Mouse (Mus musculus) gastrocnemius, postnatal 4 days (tissue): ENCODE measurements around the gene Psen2. TPM values are rescaled to one million over a fixed set of nuclear protein-coding genes. Genes with fewer than 3 reads are reported as not detected.

Experiments used
- DNase-seq, 2 experiments: peaks; one replicate each; pipeline ENCODE4 v3.0.0; 2021 to 2022; ENCODE audit warnings: low spot score in 2 of 2, mixed read lengths in 2 of 2
- long read RNA-seq, 2 experiments: library from polyadenylated mRNA; stranded (forward); transcript quantifications; one replicate each; pipeline ENCODE4 v2.0.0; 2021
- total RNA-seq, 2 experiments: library from RNA; stranded (reverse); gene quantifications; 2 replicates each; pipeline ENCODE4 v1.2.3; 2021

The Psen2 gene
- total RNA-seq: 10 to 100 TPM; 13.6 to 13.8 TPM
- long read RNA-seq, experiment 1, transcript Psen2-205 (11 exons, 1,997 nt): major isoform, 6 of 13 reads
- long read RNA-seq, experiment 1, partial matches to known transcripts: 2 of 13 reads
- long read RNA-seq, experiment 1, other reads (novel, unspliced or antisense): 4 of 13 reads
- long read RNA-seq, experiment 2, partial matches to known transcripts: 3 of 11 reads
- long read RNA-seq, experiment 2, other reads (novel, unspliced or antisense): 3 of 11 reads

DNA sequence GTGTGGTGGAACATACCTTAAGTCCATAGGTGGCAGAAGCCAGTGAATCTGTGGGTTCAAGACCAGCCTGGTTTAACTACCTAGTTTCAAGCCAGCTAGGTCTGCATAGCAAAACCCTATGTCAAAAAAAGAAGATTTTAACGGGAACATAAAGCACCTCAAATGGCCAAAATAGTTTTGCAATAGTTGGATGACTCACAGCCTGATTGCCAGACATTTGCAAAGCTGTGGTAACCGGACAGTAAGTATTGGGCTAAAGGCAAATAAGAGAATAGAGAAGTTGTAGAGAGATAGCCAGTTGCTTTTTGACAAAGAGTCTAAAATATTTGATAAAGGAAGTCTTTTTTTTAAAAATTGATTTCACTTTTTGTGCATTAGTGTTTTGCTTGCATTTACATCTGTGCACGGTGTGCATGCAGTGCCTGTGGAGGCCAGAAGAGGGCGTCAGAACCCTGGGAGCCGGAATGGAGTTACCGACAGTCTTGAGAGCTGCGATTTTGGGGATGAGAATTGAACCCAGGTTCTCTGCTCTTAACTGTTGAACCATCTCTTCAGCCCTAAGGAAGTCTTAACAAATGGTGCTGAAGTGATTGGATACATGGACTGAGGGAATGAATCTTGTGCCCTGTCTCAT is at the start of gene Psen2:
Gene Psen2 (minus strand): TSS at position 75 of the 634 bp plus-strand sequence.
- no peak for DNase-seq

DNA sequence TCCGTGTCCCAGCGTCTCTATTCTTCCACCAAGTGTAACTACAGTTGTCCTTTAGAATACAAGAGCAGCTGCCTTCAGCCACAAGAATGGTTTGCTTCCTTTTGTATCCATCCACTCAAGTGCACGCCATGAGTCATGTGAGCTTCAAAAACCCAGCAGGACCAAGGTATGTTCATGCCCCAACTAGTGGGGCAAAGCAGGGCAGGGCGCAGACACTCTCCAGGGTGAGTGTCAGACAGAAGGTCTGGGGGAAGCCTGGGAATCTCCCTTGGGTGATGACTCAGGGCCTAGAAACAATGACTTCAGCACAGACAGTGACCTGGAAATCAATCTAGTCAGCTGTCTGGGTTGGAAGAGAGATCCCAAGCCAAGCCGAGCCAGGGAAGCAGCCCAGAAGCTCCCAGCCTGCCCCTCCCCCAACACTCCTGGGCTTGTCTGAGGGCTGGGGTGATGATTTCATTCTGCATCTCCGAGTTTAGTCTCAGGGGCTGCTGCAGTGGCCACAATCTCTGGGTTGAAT is 49.6 kb upstream of the Psen2 start:
- peak; percentile 69 to 81 for DNase-seq

DNA sequence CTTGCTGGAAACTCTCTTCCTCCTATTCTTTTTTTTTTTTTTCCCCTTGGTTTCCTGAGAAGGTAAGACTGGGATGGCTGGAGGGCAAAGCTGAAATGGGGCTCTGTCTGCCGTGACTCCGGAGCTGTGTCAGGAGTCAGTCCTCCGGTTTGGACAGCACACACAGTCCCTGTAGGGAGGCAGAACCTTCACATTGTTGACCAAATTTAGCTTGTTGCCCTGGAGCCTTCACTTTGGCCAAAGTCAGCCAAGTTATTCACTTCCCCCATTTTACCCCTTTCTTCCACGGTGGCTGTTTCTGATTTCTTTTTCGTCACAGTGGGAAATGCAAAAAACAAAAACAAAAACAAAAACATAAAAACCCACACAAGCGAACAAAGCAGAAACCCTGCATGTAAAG is 49.0 kb upstream of the Psen2 start:
- DNase-seq: no peak

DNA sequence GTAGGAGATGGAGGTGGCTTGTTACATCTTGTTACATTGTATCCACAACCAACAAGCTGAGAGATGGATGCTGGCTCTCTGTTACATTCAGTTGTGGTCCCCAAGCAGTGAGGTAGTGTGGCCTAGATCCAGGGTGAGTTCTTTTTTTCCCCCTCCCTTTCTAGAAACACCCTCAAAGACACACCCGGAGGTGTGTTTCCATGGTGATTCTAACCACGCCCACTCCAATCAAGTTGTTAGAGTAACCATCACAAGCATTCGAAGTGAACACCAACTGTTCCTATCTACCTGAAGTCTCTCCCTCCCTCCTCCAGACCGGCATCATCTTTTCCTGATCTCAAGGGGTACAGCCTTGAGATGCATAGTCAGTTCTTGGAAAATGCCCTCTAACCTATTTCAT is 45.7 kb upstream of the Psen2 start:
- DNase-seq: no peak

DNA sequence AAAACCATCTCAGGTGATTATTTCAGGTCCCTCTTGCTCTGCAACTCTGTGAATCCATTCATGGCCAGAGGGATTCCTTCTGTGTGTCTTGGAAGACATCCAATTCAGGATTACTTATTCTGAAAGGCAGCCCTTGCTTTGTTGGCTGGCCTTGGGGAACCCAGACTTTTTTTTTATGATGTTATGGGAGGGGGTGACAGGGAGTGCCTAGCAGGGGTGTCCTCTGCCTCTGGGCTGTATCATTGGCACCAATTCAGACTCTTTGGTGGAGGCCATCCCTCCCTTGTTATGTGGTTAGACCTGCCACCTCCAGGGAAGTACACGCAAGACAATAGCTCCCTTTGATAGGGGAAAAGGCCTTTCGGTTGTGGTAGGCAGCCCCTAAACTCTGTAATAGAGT is 44.4 kb upstream of the Psen2 start:
- no peak for DNase-seq

DNA sequence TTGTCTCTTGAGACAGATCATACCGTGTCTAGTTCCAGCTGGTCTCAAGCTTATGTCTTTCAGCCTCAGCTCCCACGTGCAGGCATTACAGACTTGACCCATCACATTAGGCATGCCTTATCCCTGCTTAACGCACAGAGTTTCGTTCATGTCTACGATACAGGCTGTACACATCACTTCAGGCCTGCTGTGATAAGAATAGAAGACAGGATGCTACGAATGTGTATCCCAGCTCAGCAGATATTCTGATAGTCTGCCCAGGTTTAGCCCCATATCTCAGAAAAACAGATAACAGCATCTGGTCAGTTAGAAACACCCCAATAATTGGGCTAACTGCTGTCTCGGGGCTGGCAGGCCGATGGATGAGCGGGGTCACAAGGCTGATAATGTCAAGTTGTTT is 43.7 kb upstream of the Psen2 start:
- DNase-seq: no peak

DNA sequence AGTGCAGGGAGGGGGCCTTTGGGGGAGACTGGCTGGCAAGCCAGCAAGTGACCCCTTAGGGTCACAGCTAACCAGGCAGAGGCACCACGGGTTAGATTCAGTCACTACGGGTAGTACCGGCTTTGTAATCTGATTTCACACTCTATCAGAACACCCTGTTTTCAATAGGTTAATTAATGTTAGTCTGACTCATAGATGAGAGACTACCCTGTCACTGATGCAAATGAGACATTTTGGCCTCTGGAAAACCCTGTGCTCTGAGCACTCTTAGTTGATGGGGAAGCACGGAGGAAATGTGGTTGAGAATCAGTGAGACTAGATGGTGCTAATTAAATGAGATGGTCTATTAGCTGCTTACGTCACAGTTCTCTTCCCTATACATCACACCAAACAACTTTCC is 40.4 kb upstream of the Psen2 start:
- DNase-seq: no peak

DNA sequence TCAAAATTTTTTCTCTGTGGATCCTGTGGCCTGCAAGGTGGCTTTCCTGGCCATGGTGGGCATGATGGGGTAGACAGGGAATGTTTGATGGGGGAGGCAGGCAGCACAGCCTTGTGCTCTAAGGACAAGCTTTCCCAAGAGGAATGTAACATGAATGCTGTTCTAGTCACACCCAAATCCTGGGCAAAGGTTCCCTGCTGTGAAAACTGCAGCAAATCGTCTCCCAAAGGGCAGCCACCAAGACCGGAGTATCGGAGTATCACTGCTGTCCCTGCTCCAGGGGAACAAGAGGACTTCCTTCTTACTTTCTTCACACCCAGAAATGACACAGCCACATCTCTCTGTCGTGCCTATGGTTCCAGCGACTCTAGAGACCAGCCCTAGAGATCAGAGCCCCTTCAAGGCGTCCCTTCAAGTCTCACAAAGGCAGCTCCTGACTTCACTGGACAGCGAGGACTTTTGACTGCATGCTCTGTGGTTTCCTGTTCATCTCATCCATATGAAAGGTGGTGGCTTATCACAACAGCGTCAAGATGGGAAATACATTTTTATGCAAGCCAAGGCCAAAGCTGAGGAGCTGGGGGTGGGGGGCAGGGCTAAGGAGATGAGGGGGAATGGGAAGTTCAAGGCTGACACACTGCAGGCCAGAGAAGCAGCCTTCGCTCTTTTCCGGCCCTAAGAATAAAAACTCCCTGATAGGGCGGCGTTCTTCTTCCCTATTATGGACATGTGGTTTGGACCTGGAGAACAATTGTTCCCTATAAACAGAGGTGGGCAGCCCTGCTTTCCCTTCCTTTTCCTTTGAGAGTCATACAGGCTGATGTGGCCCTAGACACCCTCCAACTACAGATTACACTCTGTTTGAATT is 39.2 kb upstream of the Psen2 start:
- no peak for DNase-seq

DNA sequence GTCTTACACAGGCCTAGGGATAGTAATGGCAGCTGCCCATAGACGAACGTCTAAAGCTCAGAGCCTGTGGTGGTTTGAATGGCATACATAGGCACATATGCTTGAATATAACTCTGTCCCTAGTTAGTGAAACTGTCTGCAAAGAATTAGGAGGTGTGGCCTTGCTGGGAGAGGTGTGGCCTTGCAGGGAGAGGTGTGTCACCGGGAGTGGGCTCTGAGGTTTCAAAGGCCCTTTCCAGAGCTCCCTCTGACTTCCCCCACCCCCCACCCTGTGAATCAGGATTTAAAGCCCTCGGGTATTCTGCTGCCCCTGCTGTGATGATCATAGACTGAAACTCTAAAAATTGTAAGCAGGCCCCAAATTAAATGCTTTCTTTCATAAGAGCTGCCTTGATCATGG is 37.8 kb upstream of the Psen2 start:
- no peak for DNase-seq

DNA sequence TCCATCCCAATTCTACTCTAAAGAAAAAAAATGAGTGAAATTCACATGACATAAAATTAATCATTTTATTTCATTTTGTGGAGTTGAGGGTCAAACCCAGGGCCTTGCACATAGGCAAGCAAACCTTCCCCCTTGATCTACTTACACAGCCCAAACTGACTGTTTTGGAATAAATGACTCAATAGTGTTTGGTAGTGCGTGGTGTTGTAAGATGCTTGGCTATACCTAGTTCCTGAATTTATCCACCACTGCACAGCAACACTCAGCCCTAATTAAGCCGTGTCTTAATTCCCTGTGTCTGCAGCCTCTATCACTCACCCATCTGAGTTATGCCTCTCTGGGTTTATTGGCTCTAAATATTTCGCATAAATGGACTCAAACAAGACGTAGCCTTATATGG is 37.1 kb upstream of the Psen2 start:
- no peak for DNase-seq

DNA sequence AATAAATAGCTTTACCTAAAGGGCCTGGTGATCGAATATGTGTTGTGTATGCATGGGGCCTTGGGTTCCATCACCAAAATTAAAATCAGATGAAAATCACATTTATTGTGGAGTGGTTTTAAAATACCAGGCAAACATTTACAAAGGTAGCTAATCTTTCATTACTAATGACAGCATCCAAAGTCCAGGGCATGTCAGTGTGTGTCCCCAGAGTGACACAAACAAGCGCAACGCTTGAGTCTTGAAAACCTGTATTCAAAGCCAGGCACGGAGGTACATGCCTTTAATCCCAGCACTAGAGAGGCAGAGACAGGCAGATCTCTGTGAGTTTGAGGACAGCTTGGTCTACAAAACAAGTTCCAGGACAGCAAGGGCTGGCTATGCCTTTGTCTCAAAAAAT is 36.5 kb upstream of the Psen2 start:
- no peak for DNase-seq

DNA sequence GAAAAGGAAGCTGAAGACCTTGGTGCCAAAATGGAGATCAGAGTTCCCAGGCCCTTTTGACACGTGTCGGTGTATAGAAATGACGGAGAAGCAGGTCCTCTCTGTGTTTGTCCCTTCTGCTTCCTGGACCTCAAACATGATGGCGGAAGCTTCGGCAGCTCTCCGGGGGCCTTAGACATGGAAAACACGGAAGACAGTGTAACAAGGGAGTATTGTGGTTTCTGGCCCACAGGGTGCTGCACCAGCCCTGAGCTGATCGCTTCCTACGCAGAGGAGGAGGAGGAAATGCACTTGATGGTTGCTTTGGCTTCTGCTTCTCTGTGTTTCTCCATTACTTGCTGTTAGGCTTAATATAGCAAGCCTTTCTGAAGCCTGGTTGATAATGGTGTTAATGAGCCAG is 32.9 kb upstream of the Psen2 start:
- no peak for DNase-seq

DNA sequence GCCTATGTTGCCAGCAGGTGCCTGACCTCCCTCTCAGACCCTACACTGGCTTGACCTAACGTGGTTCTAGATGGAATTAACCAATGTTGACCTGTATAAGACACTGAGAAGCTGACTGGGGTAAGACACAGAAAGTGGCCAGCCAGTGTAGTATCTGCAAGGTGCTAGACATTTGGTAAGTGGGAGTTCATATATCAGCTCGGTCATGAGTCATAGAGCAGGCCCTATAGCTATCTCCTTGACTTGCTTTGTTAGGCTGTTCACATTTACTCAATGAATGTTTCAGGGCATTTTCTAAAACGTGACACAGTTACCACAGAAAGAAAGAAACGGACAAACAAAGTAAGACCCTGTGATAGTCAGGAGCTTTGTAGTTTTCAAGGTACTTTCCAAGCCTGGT is 27.1 kb upstream of the Psen2 start:
- no peak for DNase-seq

DNA sequence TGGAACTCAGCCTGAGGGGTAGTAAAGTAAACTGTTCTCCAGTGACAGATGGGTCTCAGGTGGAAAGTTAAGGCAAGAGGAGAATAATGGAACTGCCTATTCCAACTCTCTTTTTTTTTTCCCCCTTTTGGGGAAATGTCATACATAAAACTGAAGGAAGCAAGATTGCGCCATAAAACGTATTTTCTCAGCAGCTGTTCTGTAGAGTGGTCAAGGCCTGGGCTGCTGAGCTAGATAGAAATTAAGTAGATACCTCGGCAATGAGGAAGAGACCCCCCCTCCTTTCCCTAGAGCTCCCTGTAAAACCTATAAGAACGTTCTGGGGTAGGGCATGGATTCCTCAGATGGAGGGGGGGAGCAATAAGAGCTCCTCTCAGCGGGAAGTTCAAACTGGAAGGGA is 26.6 kb upstream of the Psen2 start:
- no peak for DNase-seq

DNA sequence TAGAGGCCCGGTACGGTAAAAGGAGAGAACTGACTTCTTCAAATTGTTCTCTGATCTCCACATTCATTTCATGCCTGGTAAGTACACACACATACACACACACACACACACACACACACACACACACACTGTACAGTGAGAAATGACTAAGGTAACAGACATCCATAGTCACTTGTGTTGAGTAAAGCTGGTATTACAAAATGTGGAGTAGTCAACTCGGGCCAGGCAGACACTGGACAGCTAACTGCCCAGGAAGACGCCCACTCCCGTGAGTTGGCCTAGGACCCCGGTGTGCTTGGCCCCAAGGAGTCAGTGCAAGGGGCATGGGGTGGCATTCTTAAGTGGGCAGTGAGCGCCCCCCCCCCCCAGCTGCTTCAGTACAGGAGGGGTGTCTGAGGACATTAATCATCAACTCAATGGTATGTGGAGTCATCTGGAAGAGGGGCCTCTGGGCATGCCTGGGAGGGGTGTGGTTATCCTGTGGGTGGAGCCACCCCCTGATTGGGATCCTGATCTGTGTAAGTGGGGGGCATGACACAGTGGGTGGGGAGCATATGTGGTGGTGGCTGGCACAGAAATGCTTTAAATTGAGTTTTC is 25.7 kb upstream of the Psen2 start:
- DNase-seq: no peak

DNA sequence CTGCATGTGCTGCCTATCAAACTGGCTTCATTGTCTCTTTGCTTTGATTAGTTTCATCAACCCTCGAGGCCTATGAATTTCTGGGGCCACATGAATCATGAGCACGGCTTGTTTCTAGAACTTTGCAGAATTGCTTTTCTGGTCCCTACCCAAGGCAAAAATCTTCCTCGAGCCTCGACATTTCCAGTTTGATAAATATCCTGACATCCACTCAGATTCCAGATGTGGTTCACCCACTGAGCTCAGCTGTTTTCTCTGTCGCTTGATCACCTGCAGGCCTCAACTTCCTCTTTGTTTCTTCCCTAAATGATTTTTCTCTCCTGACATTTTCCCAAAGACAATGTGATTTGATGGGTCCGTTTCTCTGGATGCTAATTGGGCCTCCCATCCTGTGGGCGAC is 25.0 kb upstream of the Psen2 start:
- DNase-seq: no peak

DNA sequence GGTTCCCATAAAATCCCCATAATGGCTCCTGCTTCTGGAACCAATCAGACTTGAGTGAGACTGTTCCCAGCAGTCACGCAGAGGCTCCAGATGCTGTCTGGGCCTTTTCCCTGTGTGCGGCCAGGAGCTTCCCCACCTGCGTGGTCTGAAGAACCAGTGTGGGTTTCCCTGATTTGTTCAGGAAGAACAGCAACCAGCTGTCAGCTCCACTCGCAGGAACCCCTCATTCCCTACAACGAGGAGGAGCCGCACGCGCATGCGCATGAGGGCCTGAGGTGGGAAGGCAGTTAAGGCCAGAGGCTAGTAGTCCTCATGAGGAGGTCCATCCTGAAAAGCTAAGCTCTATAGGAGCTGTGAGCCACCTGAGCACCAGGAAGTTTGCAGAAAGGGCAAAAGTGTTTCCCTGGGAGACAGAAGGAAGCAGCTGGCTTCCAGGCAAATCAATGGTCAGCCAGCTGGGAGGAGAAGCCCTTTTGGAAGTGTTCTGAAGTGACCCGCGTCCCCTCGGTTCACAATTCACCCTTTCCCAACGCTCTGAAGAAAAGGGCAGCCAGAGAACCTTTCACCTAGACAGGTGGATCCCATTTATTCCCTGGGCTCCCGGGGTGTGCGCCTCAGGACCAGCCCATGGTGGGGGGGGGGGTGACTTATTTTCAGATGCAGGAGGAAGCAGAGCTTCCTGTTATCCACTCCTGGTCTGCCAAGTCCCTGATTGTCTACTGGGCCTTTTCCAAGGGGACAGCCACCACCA is 23.0 kb upstream of the Psen2 start:
- peak; percentile 46 to 60 for DNase-seq

DNA sequence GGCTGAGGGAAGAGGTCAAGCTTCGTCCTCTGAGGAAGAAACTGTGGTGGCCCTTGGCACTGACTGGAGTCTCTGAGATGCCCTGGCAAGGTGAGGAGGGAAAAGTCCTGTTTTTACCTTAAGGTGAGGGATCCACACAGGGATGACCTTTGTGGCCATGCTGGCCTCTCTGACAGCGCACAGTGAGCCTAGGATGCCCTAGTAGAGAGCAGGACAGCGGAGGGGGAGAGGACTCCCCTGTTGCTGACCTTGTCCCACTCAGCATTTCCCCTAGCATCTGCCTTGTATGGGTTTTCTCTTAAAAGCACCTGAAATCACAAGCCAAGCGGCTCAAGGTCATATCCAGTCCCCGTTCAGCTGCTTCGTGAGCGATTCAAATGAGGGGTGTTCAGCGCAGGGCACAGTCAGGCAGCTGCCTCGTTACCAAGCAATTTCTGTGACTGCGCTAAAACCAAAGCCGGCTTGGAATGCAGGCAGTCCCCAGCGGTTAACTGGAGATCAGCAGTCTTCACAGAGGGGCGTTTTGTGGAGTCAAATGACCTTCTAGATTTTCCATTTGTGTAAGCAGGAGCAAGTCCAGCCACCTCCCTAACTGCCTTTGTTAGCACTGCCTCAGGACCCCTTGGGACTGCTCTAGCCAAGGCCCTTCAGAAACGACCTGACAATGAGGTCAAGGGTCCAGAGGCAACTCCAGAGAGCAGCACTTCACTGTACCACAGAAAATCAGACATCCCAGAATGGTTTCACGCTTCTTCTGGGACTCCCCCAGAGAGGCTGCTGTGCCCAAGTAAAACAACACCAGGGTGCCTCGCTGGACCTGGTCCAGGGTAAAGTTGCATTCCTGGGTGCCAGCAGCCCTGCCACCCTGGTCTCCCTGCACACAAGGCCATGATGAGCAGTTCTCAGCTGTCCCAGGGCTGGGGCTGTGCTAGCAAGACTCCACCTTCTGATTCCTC is 20.9 kb upstream of the Psen2 start:
- no peak for DNase-seq

DNA sequence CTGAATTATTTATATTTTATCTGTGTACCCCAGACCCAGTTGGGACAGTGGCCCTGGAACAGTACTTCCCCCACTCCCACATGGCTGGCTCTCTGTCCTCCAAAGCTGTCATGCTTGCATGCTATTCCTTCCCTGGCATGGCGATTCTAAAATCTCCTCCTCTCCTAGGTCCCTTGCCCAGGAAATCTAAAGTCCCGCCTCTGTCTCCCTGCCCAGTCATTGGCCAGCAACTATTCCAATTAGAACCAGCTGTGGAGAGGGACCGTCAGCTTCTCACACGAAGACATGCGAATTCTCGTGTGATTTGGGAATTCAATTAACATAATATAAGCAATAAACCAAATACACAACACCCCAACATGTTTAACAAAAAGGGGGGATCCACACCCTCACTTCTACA is 19.3 kb upstream of the Psen2 start:
- DNase-seq: no peak

DNA sequence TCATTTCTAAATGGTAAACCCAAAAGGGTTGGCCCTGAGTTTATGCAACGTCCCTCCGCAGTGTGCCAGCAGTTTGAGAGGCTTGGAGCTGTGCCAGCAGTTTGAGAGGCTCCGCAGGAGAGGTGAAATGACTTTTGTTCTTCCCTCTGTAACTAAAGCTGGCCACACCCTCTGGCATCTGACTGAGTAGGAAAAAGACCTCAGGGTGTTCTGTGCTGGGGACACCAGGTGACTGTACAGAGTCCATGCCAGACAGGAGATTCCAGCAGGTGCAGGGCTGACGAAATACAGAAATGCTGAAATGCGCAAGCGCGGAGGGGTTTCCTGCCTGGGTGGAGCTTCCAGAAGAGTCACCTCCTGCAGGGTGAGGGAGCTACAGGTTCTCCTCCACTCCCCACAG is 16.4 kb upstream of the Psen2 start:
- peak in 1 of 2 experiments; percentile 35 for DNase-seq
